Mouse (Mus musculus): ENCODE data around the gene Sprtn. TPM values are rescaled to one million over a fixed set of nuclear protein-coding genes. Genes with fewer than 3 reads are reported as not detected.

The Sprtn gene
- polyA plus RNA-seq, 1 experiment, result 13.3 TPM

GRCm38 (mm10) chr8:124937293-124937692 lies 39.6 kb downstream of the Sprtn start:
- Histone ChIP-seq H3ac (ENCODE audit: control insufficient read depth, insufficient read length) (no peak overlapping the region), H3K4me3 (no peak overlapping the region), H3K4me2 (ENCODE audit: low read depth) (no peak overlapping the region), H3K79me2 (ENCODE audit: control insufficient read depth, insufficient read depth) (peaks cover 94% of the 10 kb centered on the region), H3K27me3 (ENCODE audit: control insufficient read depth, insufficient read depth, insufficient read length) (no peaks in the 10 kb centered on the region), H3K36me3 (ENCODE audit: control insufficient read depth, insufficient read depth) (no peaks in the 10 kb centered on the region)
- no peak for TF ChIP-seq TCF12 (IDR thresholded peaks at IDR 0.05; ENCODE audit: insufficient read depth, poor library complexity, severe bottlenecking)
- no peak for TF ChIP-seq E2F4 (IDR thresholded peaks at IDR 0.05; ENCODE audit: insufficient read depth)
- no peak for TF ChIP-seq MAX (IDR thresholded peaks at IDR 0.05; ENCODE audit: low read depth)
- TF ChIP-seq MYOG (IDR thresholded peaks at IDR 0.05; ENCODE audit: control insufficient read depth in 1 of 3, insufficient read depth in 1 of 3, insufficient read length in 2 of 3, low read depth in 2 of 3), result no peak

GRCm38 (mm10) chr8:124943801-124944200 lies 46.1 kb downstream of the Sprtn start:
- H3K79me2 ChIP-seq (ENCODE audit: control insufficient read depth, insufficient read depth), result peaks cover 95% of the 10 kb centered on the region
- TF ChIP-seq MYOD1 (IDR thresholded peaks at IDR 0.05; ENCODE audit: control insufficient read depth in 1 of 3, insufficient read length in 2 of 3, low read depth in 2 of 3) (no peak), POLR2A (IDR thresholded peaks at IDR 0.05; ENCODE audit: insufficient read length, low read depth) (no peak), REST (IDR thresholded peaks at IDR 0.05; ENCODE audit: insufficient read depth, insufficient read length) (no peak), POLR2AphosphoS2 (IDR thresholded peaks at IDR 0.05; ENCODE audit: insufficient read length, low read depth) (no peak), CEBPB (IDR thresholded peaks at IDR 0.05; ENCODE audit: insufficient read depth, poor library complexity, severe bottlenecking) (no peak), SRF (IDR thresholded peaks at IDR 0.05; ENCODE audit: control insufficient read depth, insufficient read length, low read depth) (no peak), TCF3 (IDR thresholded peaks at IDR 0.05; ENCODE audit: insufficient read length, low read depth) (no peak), TCF12 (IDR thresholded peaks at IDR 0.05; ENCODE audit: insufficient read depth, poor library complexity, severe bottlenecking) (no peak), USF1 (IDR thresholded peaks at IDR 0.05; ENCODE audit: low read depth) (no peak), E2F4 (IDR thresholded peaks at IDR 0.05; ENCODE audit: insufficient read depth) (no peak), MAX (IDR thresholded peaks at IDR 0.05; ENCODE audit: low read depth) (no peak), MYOG (IDR thresholded peaks at IDR 0.05; ENCODE audit: control insufficient read depth in 1 of 3, insufficient read depth in 1 of 3, insufficient read length in 2 of 3, low read depth in 2 of 3) (no peak)
- no peak overlapping the region for H3K4me2 ChIP-seq (ENCODE audit: low read depth)
- no peaks in the 10 kb centered on the region for H3K27me3 ChIP-seq (ENCODE audit: control insufficient read depth, insufficient read depth, insufficient read length)
- H3ac ChIP-seq (ENCODE audit: control insufficient read depth, insufficient read length), result no peak overlapping the region
- H3K36me3 ChIP-seq (ENCODE audit: control insufficient read depth, insufficient read depth), result no peaks in the 10 kb centered on the region
- no peak overlapping the region for H3K4me3 ChIP-seq

GRCm38 (mm10) chr8:124944406-124944805 lies 46.7 kb downstream of the Sprtn start:
- Histone ChIP-seq H3K4me3 (no peak overlapping the region), H3K4me2 (ENCODE audit: low read depth) (no peak overlapping the region)

GRCm38 (mm10) chr8:124947865-124948732 lies 50.4 kb downstream of the Sprtn start:
- TF ChIP-seq SRF (IDR thresholded peaks at IDR 0.05; ENCODE audit: control insufficient read depth, insufficient read length, low read depth) (no peak), POLR2A (IDR thresholded peaks at IDR 0.05; ENCODE audit: insufficient read length, low read depth) (peak; percentile 17)
- Histone ChIP-seq H3K36me3 (ENCODE audit: control insufficient read depth, insufficient read depth) (no peaks in the 10 kb centered on the region), H3K4me3 (peak overlapping the region; percentile 94), H3ac (ENCODE audit: control insufficient read depth, insufficient read length) (peak overlapping the region; percentile 94), H3K4me2 (ENCODE audit: low read depth) (peak overlapping the region; percentile 89), H3K79me2 (ENCODE audit: control insufficient read depth, insufficient read depth) (peaks cover 59% of the 10 kb centered on the region), H3K27me3 (ENCODE audit: control insufficient read depth, insufficient read depth, insufficient read length) (no peaks in the 10 kb centered on the region)

More at GRCm38 (mm10) chr8:124944406-124944805, 46.7 kb downstream of the Sprtn start:
- H3K36me3 ChIP-seq (ENCODE audit: control insufficient read depth, insufficient read depth), result no peaks in the 10 kb centered on the region
- H3K79me2 ChIP-seq (ENCODE audit: control insufficient read depth, insufficient read depth), result peaks cover 88% of the 10 kb centered on the region
- no peak overlapping the region for H3ac ChIP-seq (ENCODE audit: control insufficient read depth, insufficient read length)
- no peaks in the 10 kb centered on the region for H3K27me3 ChIP-seq (ENCODE audit: control insufficient read depth, insufficient read depth, insufficient read length)
- TF ChIP-seq MYOD1 (IDR thresholded peaks at IDR 0.05; ENCODE audit: control insufficient read depth in 1 of 3, insufficient read length in 2 of 3, low read depth in 2 of 3) (no peak), CEBPB (IDR thresholded peaks at IDR 0.05; ENCODE audit: insufficient read depth, poor library complexity, severe bottlenecking) (no peak), SRF (IDR thresholded peaks at IDR 0.05; ENCODE audit: control insufficient read depth, insufficient read length, low read depth) (no peak), POLR2AphosphoS2 (IDR thresholded peaks at IDR 0.05; ENCODE audit: insufficient read length, low read depth) (no peak), TCF12 (IDR thresholded peaks at IDR 0.05; ENCODE audit: insufficient read depth, poor library complexity, severe bottlenecking) (no peak), USF1 (IDR thresholded peaks at IDR 0.05; ENCODE audit: low read depth) (no peak), MYOG (IDR thresholded peaks at IDR 0.05; ENCODE audit: control insufficient read depth in 1 of 3, insufficient read depth in 1 of 3, insufficient read length in 2 of 3, low read depth in 2 of 3) (no peak), TCF3 (IDR thresholded peaks at IDR 0.05; ENCODE audit: insufficient read length, low read depth) (no peak), E2F4 (IDR thresholded peaks at IDR 0.05; ENCODE audit: insufficient read depth) (no peak)

- no peaks in the 10 kb centered on the region for H3K27me3 ChIP-seq (ENCODE audit: control insufficient read depth, insufficient read depth, insufficient read length)
- H3ac ChIP-seq (ENCODE audit: control insufficient read depth, insufficient read length), result peak overlapping the region; percentile 94
- H3K36me3 ChIP-seq (ENCODE audit: control insufficient read depth, insufficient read depth), result no peaks in the 10 kb centered on the region
- peaks cover 53% of the 10 kb centered on the region for H3K79me2 ChIP-seq (ENCODE audit: control insufficient read depth, insufficient read depth)
- H3K4me3 ChIP-seq, result peak overlapping the region; percentile 94
- no peak overlapping the region for H3K4me2 ChIP-seq (ENCODE audit: low read depth)
- no peak for TF ChIP-seq MYOG (IDR thresholded peaks at IDR 0.05; ENCODE audit: control insufficient read depth in 1 of 3, insufficient read depth in 1 of 3, insufficient read length in 2 of 3, low read depth in 2 of 3)
These were observed 51.0 kb downstream of the Sprtn start for GRCm38 (mm10) chr8:124948733-124949111.
